Mouse (Mus musculus): ENCODE data around the gene Otud4. TPM values are rescaled to one million over a fixed set of nuclear protein-coding genes. Genes with fewer than 3 reads are reported as not detected.
"Not testable (repeated sequence)": the region's sequence is repeated elsewhere in the genome, so short reads cannot be mapped to it uniquely, and the experiment has no call there.

Gene Otud4
- polyA plus RNA-seq (2012; ENCODE audit: insufficient read depth, insufficient read length, missing spikeins): 13.0 and 20.6 TPM in 2 replicates

- Histone ChIP-seq H3K27ac (replicated peaks; ENCODE audit: low read depth, low read length) (peak within 1 kb of the TSS; percentile 69), H3K4me3 (ENCODE audit: insufficient read depth, low read depth, low read length) (peak within 1 kb of the TSS; percentile 94), H3K4me1 (ENCODE audit: control insufficient read depth, insufficient read depth, insufficient read length, low read length) (peaks cover 5% of the 10 kb centered on the region)
Measured at GRCm38 (mm10) chr8:79639586-79640451, at the start of gene Otud4. TSS of gene Otud4 (plus strand) at chr8:79639618.

GRCm38 (mm10) chr8:79600962-79601361, 38.5 kb upstream of the Otud4 start:
- H3K27ac ChIP-seq (replicated peaks; ENCODE audit: low read depth, low read length): no peak overlapping the region
- no peaks in the 10 kb centered on the region for H3K4me1 ChIP-seq (ENCODE audit: control insufficient read depth, insufficient read depth, insufficient read length, low read length)
- no peak overlapping the region for H3K4me3 ChIP-seq (ENCODE audit: insufficient read depth, low read depth, low read length)

GRCm38 (mm10) chr8:79603204-79603603, 36.2 kb upstream of the Otud4 start:
- H3K4me1 ChIP-seq (ENCODE audit: control insufficient read depth, insufficient read depth, insufficient read length, low read length); H3K4me3 ChIP-seq (ENCODE audit: insufficient read depth, low read depth, low read length); H3K27ac ChIP-seq (replicated peaks; ENCODE audit: low read depth, low read length): not testable (repeated sequence)

GRCm38 (mm10) chr8:79606225-79606624, 33.2 kb upstream of the Otud4 start:
- H3K4me1 ChIP-seq (ENCODE audit: control insufficient read depth, insufficient read depth, insufficient read length, low read length): no peaks in the 10 kb centered on the region
- H3K4me3 ChIP-seq (ENCODE audit: insufficient read depth, low read depth, low read length): no peak overlapping the region
- no peak overlapping the region for H3K27ac ChIP-seq (replicated peaks; ENCODE audit: low read depth, low read length)

GRCm38 (mm10) chr8:79606751-79607300, 32.6 kb upstream of the Otud4 start:
- no peak overlapping the region for H3K4me3 ChIP-seq (ENCODE audit: insufficient read depth, low read depth, low read length)
- H3K27ac ChIP-seq (replicated peaks; ENCODE audit: low read depth, low read length): no peak overlapping the region
- H3K4me1 ChIP-seq (ENCODE audit: control insufficient read depth, insufficient read depth, insufficient read length, low read length): no peaks in the 10 kb centered on the region

GRCm38 (mm10) chr8:79608701-79609100, 30.7 kb upstream of the Otud4 start:
- H3K4me3 ChIP-seq (ENCODE audit: insufficient read depth, low read depth, low read length): no peak overlapping the region
- no peak overlapping the region for H3K27ac ChIP-seq (replicated peaks; ENCODE audit: low read depth, low read length)
- H3K4me1 ChIP-seq (ENCODE audit: control insufficient read depth, insufficient read depth, insufficient read length, low read length): no peaks in the 10 kb centered on the region

- Histone ChIP-seq H3K27ac (replicated peaks; ENCODE audit: low read depth, low read length) (no peak overlapping the region), H3K4me3 (ENCODE audit: insufficient read depth, low read depth, low read length) (no peak overlapping the region), H3K4me1 (ENCODE audit: control insufficient read depth, insufficient read depth, insufficient read length, low read length) (no peaks in the 10 kb centered on the region)
Measured at GRCm38 (mm10) chr8:79610268-79610667, 29.1 kb upstream of the Otud4 start.

GRCm38 (mm10) chr8:79612298-79612697, 27.1 kb upstream of the Otud4 start:
- H3K4me3 ChIP-seq (ENCODE audit: insufficient read depth, low read depth, low read length): no peak overlapping the region
- no peak overlapping the region for H3K27ac ChIP-seq (replicated peaks; ENCODE audit: low read depth, low read length)
- no peaks in the 10 kb centered on the region for H3K4me1 ChIP-seq (ENCODE audit: control insufficient read depth, insufficient read depth, insufficient read length, low read length)

GRCm38 (mm10) chr8:79612965-79613364, 26.5 kb upstream of the Otud4 start:
- H3K4me3 ChIP-seq (ENCODE audit: insufficient read depth, low read depth, low read length): no peak overlapping the region
- H3K4me1 ChIP-seq (ENCODE audit: control insufficient read depth, insufficient read depth, insufficient read length, low read length): no peaks in the 10 kb centered on the region
- no peak overlapping the region for H3K27ac ChIP-seq (replicated peaks; ENCODE audit: low read depth, low read length)

- Histone ChIP-seq H3K27ac (replicated peaks; ENCODE audit: low read depth, low read length) (no peak overlapping the region), H3K4me3 (ENCODE audit: insufficient read depth, low read depth, low read length) (no peak overlapping the region)
Measured at GRCm38 (mm10) chr8:79615741-79616350, 23.6 kb upstream of the Otud4 start.

GRCm38 (mm10) chr8:79618906-79619305, 20.5 kb upstream of the Otud4 start:
- Histone ChIP-seq H3K4me1 (ENCODE audit: control insufficient read depth, insufficient read depth, insufficient read length, low read length) (peaks cover 4% of the 10 kb centered on the region; the same call in 1 of the 2 replicates), H3K4me3 (ENCODE audit: insufficient read depth, low read depth, low read length) (no peak overlapping the region), H3K27ac (replicated peaks; ENCODE audit: low read depth, low read length) (no peak overlapping the region)

More at GRCm38 (mm10) chr8:79615741-79616350, 23.6 kb upstream of the Otud4 start:
- peaks cover 3% of the 10 kb centered on the region; the same call in 1 of the 2 replicates for H3K4me1 ChIP-seq (ENCODE audit: control insufficient read depth, insufficient read depth, insufficient read length, low read length)

- Histone ChIP-seq H3K4me3 (ENCODE audit: insufficient read depth, low read depth, low read length) (no peak overlapping the region), H3K27ac (replicated peaks; ENCODE audit: low read depth, low read length) (no peak overlapping the region), H3K4me1 (ENCODE audit: control insufficient read depth, insufficient read depth, insufficient read length, low read length) (peaks cover 4% of the 10 kb centered on the region; the same call in 1 of the 2 replicates)
Measured at GRCm38 (mm10) chr8:79619353-79619752, 20.1 kb upstream of the Otud4 start.

- H3K4me3 ChIP-seq (ENCODE audit: insufficient read depth, low read depth, low read length): no peak overlapping the region
- peaks cover 4% of the 10 kb centered on the region; the same call in 1 of the 2 replicates for H3K4me1 ChIP-seq (ENCODE audit: control insufficient read depth, insufficient read depth, insufficient read length, low read length)
- H3K27ac ChIP-seq (replicated peaks; ENCODE audit: low read depth, low read length): no peak overlapping the region
Measured at GRCm38 (mm10) chr8:79620000-79620399, 19.4 kb upstream of the Otud4 start.

- Histone ChIP-seq H3K4me1 (ENCODE audit: control insufficient read depth, insufficient read depth, insufficient read length, low read length) (peaks cover 4% of the 10 kb centered on the region; the same call in 1 of the 2 replicates), H3K27ac (replicated peaks; ENCODE audit: low read depth, low read length) (no peak overlapping the region), H3K4me3 (ENCODE audit: insufficient read depth, low read depth, low read length) (no peak overlapping the region)
Measured at GRCm38 (mm10) chr8:79620489-79621276, 18.7 kb upstream of the Otud4 start.

- Histone ChIP-seq H3K27ac (replicated peaks; ENCODE audit: low read depth, low read length) (no peak overlapping the region), H3K4me3 (ENCODE audit: insufficient read depth, low read depth, low read length) (no peak overlapping the region), H3K4me1 (ENCODE audit: control insufficient read depth, insufficient read depth, insufficient read length, low read length) (peaks cover 4% of the 10 kb centered on the region; the same call in 1 of the 2 replicates)
Measured at GRCm38 (mm10) chr8:79622346-79622745, 17.1 kb upstream of the Otud4 start.

Data from brown adipose tissue, adult 24 weeks (tissue).